Mouse (Mus musculus) testis, adult 2 months (tissue): ENCODE data around the gene Reep3. TPM values are rescaled to one million over a fixed set of nuclear protein-coding genes. Genes with fewer than 3 reads are reported as not detected.
A peak's percentile ranks its signal among the peaks of the same experiment; 100 is the strongest.

Experiments
- H3K27ac ChIP-seq: fragments of 200-500 bp; 2 replicates; pipeline ENCODE4 v1.5.1; 2012; ENCODE audit warnings: low read depth, low read length; ENCODE audit not compliant: control insufficient read depth, insufficient read depth
- H3K27me3 ChIP-seq: fragments of 200-500 bp; 2 replicates; pipeline ENCODE4 v1.6.1; 2012; ENCODE audit warnings: mild to moderate bottlenecking, low read length, moderate library complexity; ENCODE audit not compliant: control insufficient read depth, insufficient read depth
- H3K36me3 ChIP-seq: fragments of 200-500 bp; 2 replicates; pipeline ENCODE4 v1.6.1; 2012; ENCODE audit warnings: mild to moderate bottlenecking, low read length; ENCODE audit not compliant: control insufficient read depth, insufficient read depth
- H3K4me1 ChIP-seq: fragments of 200-500 bp; 2 replicates; pipeline ENCODE4 v1.6.1; 2012; ENCODE audit warnings: low read length; ENCODE audit not compliant: control insufficient read depth, insufficient read depth
- H3K4me3 ChIP-seq: fragments of 200-500 bp; 2 replicates; pipeline ENCODE4 v1.5.1; 2012; ENCODE audit warnings: low read depth, mild to moderate bottlenecking, low read length, moderate library complexity, mixed read lengths; ENCODE audit not compliant: control insufficient read depth
- CTCF ChIP-seq: fragments of 200-500 bp; IDR thresholded peaks from 2 replicates; pipeline ENCODE4 v1.5.1; 2012; ENCODE audit warnings: low read depth, mild to moderate bottlenecking, inconsistent platforms, low read length, moderate library complexity; ENCODE audit not compliant: control insufficient read depth, insufficient read depth, insufficient replicate concordance
- POLR2A ChIP-seq: fragments of 200-500 bp; IDR thresholded peaks from 2 replicates; pipeline ENCODE4 v1.6.1; 2012; ENCODE audit warnings: low read depth, mild to moderate bottlenecking, inconsistent platforms, low read length, moderate library complexity; ENCODE audit not compliant: control insufficient read depth
- polyA plus RNA-seq: library from polyadenylated mRNA; depleted of rRNA; stranded (reverse); fragments of >200 nt; gene quantifications from 2 replicates; pipeline ENCODE4 v1.2.3, GENCODE M21; 2012

Reep3 gene
- polyA plus RNA-seq, 1 experiment = 2.3 TPM

DNA sequence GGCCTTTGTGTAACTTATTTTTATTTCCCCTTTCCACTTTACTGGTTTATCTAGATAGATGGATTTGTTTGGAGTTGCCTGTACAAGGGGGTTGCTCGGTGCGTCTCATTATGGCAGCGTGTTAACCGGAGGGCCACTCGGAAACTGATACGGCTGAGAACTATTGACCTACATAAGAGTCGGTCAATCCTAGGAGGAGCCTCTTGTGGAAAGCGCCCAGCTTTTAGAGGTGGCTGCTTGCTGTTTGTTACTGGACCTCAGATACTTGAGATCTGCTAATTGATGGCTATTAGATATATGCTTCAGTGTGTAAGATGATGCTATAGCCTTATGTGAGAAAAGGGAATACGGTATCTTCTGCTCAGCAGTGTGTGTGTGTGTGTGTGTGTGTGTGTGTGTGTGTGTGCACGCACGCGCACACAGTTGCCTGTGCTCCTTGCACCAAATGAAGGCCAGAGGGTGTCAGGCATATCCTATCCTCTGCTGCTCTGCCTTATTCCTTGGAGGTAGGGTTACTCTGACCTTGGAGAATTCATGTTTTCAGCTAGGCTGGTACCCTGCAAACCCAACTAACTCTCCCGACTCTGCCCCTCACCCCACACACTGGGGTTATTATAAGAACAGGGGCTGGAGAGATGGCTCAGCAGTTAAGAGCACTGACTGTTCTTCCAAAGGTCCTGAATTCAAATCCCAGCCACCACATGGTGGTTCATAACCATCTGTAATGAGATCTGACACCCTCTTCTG lies 2.6 kb upstream of the Reep3 start:
- no peak for TF ChIP-seq CTCF
- no peak for TF ChIP-seq POLR2A
- no peaks in the 10 kb centered on the region for H3K27me3 ChIP-seq
- peaks cover 9% of the 10 kb centered on the region for H3K4me1 ChIP-seq
- no peaks in the 10 kb centered on the region for H3K36me3 ChIP-seq
- H3K4me3 ChIP-seq = no peak overlapping the region
- no peak overlapping the region; the same call in 1 of the 2 replicates for H3K27ac ChIP-seq

DNA sequence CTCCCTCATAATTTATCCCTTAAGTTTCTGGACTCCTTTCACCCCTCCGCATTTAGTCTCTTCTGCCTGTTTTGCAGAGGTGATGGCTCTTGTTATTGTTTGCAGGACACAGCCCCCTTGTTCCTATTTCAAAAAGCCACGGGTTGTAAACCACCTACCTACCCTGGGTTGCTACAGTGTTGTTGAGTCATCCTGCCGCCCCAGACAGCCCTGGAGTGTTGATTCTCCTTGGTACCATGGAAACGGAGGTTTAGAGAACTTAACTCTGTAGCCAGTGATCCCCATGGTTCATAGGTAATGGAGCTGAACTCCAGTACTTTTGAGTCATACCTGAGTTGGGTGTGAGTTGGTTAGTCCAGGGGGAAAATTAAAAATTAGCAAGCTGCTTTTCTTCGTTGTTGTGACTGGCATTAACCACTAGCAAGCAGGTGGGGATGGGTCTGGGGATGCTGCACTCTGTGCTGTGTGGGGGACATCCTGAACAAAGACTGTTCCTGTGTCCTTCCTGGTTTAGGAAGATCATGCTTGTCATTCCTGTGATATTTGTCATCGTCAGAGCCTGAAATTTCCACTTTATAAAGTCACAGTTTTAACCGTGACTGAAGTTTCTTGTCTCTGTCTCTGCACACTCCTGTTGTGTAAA lies 1.8 kb upstream of the Reep3 start:
- no peaks in the 10 kb centered on the region for H3K27me3 ChIP-seq
- H3K4me1 ChIP-seq = peaks cover 9% of the 10 kb centered on the region
- no peak overlapping the region for H3K4me3 ChIP-seq
- H3K36me3 ChIP-seq = no peaks in the 10 kb centered on the region
- TF ChIP-seq CTCF (no peak), POLR2A (no peak)
- no peak overlapping the region; the same call in 1 of the 2 replicates for H3K27ac ChIP-seq

DNA sequence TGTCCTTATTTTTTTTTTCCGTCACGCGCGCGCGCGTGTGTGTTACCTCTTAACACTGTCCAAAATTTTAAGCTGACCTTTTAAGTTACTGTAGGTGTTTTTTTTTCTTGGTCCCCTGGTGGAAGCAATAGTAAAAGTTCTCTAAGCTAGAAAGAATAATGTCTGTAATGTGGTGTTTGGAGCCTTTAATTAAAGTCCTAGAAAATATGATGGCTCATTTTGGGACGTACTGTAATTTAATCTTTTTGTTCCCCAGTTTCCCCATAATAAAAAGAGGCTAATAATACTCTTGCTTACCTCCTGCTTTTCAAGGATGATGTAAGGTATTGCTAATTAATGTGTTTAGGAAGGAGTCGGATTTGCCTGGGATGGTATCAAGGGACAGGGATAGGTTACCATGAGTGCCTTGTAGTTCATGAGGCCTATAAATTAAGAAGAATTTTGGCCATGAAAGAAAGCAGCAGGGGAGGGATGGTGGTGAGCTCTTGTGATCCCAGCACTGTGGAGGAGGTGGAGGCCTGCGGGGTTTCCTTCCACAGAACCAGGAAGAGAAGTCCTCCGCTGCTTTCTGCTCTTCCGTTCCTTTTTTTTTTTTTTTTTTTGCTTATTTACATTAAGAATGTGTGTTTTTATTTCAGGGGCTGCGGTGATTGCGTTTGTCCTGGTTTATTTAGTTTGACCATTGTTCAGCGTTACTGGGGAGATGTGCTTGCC lies 849 bp upstream of the Reep3 start:
- Histone ChIP-seq H3K27ac (peak overlapping the region; percentile 41), H3K27me3 (no peaks in the 10 kb centered on the region), H3K4me3 (peak overlapping the region; percentile 69), H3K4me1 (peaks cover 9% of the 10 kb centered on the region), H3K36me3 (no peaks in the 10 kb centered on the region)
- no peak for TF ChIP-seq POLR2A
- TF ChIP-seq CTCF = no peak

DNA sequence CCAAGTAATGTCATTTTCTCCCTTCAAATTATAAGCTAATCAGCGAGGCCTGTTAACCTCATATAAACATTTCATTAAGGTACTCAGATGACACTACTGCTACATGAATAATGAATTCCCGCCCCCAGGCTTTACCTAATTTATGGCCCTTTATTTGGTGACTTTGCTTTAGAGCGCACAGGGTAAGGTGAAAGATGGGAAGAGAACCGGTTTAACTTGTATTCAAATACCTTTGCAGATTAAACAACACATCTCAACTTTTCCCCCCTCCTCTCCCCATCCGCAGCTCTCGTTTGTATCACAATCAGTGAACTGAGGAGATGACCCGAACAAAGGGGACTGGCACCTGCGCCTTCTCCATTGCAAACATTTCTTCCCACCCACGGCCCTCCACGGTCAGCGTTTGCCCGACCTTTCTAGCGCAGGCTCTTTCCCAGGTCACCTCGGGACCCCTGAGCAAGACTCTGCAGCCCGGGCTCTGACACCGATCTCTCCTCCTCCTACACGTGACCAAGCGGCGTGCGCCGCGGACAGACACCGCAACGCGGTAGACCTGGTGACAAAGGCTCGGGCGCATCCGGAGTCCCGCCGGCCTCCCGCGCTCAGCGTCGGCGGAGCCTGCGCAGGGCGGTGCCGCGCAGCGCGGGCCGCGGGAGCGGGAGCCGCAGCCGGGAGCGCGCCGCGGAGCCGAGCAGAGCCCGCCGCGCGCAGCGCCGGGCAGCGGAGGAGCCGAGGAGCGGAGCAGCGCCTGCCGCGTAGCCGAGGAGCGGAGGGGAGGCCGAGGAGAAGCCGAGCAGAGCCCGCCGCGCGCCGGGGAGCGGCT lies 736 bp downstream of the Reep3 start, which contains the start of gene Jmjd1c:
Gene Jmjd1c (plus strand): TSS at position 328 of the 823 bp plus-strand sequence.
- H3K4me3 ChIP-seq = peak within 1 kb of the TSS; percentile 92
- H3K4me1 ChIP-seq = peaks cover 9% of the 10 kb centered on the region
- H3K27ac ChIP-seq = peak within 1 kb of the TSS; percentile 79
- no peaks in the 10 kb centered on the region for H3K36me3 ChIP-seq
- no peaks in the 10 kb centered on the region for H3K27me3 ChIP-seq
- TF ChIP-seq POLR2A (0 out of 2 replicates have a peak, but pooled peaks have one; percentile 0), CTCF (no peak)

DNA sequence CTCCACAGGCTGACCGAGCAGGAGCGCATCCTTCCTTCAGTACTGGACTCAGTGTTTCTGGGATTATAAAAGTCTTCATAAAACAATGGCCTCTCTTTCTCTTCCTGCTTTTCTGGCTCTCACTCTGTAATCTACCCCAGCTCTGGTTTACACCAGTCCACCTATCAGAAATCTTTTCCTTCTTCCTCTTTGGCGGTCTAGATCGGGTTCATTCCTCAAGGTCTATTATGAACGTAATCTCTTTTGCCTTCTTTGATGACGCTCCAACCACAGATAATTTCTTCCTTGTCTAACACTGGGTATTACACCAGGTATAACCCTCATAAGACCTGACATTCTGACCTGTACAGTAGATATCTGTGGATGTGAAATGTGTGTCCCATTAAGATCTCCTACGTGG lies 1.8 kb downstream of the Reep3 start:
- H3K4me3 ChIP-seq = no peak overlapping the region
- no peak overlapping the region for H3K27ac ChIP-seq
- no peaks in the 10 kb centered on the region for H3K27me3 ChIP-seq
- TF ChIP-seq CTCF (no peak), POLR2A (no peak)
- no peaks in the 10 kb centered on the region for H3K36me3 ChIP-seq
- H3K4me1 ChIP-seq = peaks cover 9% of the 10 kb centered on the region

DNA sequence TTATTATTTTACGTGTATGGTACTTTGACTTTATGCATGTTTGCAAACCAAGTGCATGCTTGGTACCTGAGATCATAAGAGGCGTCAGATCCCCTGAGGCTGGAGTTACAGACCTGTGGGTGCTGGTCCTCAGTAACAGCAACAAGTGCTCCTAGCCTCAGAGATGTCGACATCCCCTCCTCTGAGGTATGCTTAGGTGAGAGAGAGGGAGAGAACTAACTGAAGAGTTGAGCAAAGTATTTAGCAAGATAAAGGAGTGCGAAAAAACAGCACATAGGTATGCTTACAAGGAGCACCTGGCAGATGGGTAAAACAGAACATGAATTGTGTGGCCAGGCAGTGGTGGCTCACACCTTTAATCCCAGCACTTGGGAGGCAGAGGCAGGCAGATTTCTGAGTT lies 6.1 kb downstream of the Reep3 start:
- H3K27ac ChIP-seq = no peak overlapping the region
- H3K4me1 ChIP-seq = no peaks in the 10 kb centered on the region
- no peaks in the 10 kb centered on the region for H3K36me3 ChIP-seq
- TF ChIP-seq CTCF (no peak), POLR2A (no peak)
- H3K27me3 ChIP-seq = no peaks in the 10 kb centered on the region
- H3K4me3 ChIP-seq = no peak overlapping the region
